Mouse (Mus musculus): ENCODE data around the gene Ctxn2.

DNA sequence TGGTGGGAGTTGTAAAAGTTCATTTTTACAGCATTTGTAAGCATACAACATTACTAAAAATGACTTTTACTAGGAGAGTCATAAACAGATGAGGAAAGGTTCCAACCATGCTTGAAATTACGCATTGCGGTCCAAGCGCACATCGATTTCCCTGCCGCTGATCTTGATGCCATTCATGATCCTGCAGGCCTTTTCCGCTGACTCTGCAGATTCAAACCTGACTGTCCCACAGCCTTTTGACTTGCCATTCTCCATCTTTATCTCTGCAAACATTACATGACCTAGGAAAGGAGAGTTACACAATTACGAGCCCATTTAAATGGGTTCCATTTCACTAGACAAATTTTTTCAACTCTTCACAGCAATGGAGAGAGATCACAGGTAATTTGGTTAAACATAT lies 47.7 kb upstream of the Ctxn2 start:
- TF ChIP-seq CTCF (IDR thresholded peaks at IDR 0.05; ENCODE audit: insufficient read depth, low read length) (no peak), POLR2A (IDR thresholded peaks at IDR 0.05; ENCODE audit: borderline replicate concordance, extremely low read depth, low read depth, low read length) (no peak)
